Mouse (Mus musculus) CH12.LX (cell line): ENCODE measurements at regions not wholly inside any gene's neighbourhood (a gene's known extent, or its start where the extent isn't known, plus 50 kb on each side); places are given as distances from the start of the nearest gene placed in this dataset.

Experiments
- DNase-seq: peaks from one replicate; pipeline ENCODE4 v3.0.0-alpha.2; 2013; ENCODE audit errors: extremely low read depth
- H3K27ac ChIP-seq: 2 replicates; pipeline ENCODE4 v1.5.1; 2012; ENCODE audit warnings: low read depth, mild to moderate bottlenecking, control low read depth, moderate library complexity; ENCODE audit not compliant: insufficient read depth
- H3K27me3 ChIP-seq: replicated peaks from 2 replicates; pipeline ENCODE3; 2012; ENCODE audit warnings: inconsistent platforms
- H3K36me3 ChIP-seq, 2 experiments: replicated peaks in 1 of 2; 2 replicates each; pipeline versions ENCODE3 to v1.6.1; 2012; ENCODE audit warnings: inconsistent platforms in 1 of 2, low read length in 1 of 2, mild to moderate bottlenecking in 1 of 2, mixed read lengths in 1 of 2, moderate library complexity in 1 of 2; ENCODE audit not compliant: control insufficient read depth in 1 of 2, insufficient read depth in 1 of 2
- H3K4me1 ChIP-seq, 2 experiments: 2 replicates each; pipeline ENCODE4 v1.6.1; 2012; ENCODE audit warnings: inconsistent platforms in 1 of 2, moderate library complexity in 1 of 2; ENCODE audit not compliant: insufficient read depth in 2 of 2, control insufficient read depth in 1 of 2
- H3K4me2 ChIP-seq: 2 replicates; pipeline ENCODE4 v1.6.1; 2012; ENCODE audit warnings: low read depth, mild to moderate bottlenecking, control low read depth; ENCODE audit not compliant: poor library complexity, insufficient read depth, severe bottlenecking
- H3K4me3 ChIP-seq, 3 experiments: fragments of 150-350 bp in 1 of 3; sonication (generic) in 1 of 3; replicated peaks in 1 of 3; 2 replicates each; pipeline versions ENCODE3 to v1.5.1; 2011 to 2012; ENCODE audit warnings: low read depth in 2 of 3, low read length in 2 of 3, mild to moderate bottlenecking in 2 of 3, moderate library complexity in 2 of 3, control low read depth in 1 of 3, improper control_type of control experiment in 1 of 3, inconsistent platforms in 1 of 3, mixed read lengths in 1 of 3; ENCODE audit not compliant: poor library complexity in 1 of 3
- H3K79me2 ChIP-seq: replicated peaks from 2 replicates; pipeline ENCODE4 v1.6.1; 2012; ENCODE audit warnings: mild to moderate bottlenecking, moderate library complexity; ENCODE audit not compliant: control insufficient read depth, poor library complexity, insufficient read depth, severe bottlenecking; ENCODE audit errors: extremely low read depth
- H3K9ac ChIP-seq: 2 replicates; pipeline ENCODE4 v1.6.1; 2012; ENCODE audit warnings: low read depth, mild to moderate bottlenecking, control low read depth, moderate library complexity; ENCODE audit not compliant: insufficient read depth
- H3K9me3 ChIP-seq: replicated peaks from 2 replicates; pipeline ENCODE3; 2012; ENCODE audit warnings: low read length, inconsistent platforms, mixed read lengths
- BHLHE40 ChIP-seq: IDR thresholded peaks from 2 replicates; pipeline ENCODE4 v1.6.1; 2011; ENCODE audit warnings: mild to moderate bottlenecking, low read depth, low read length, improper control_type of control experiment
- CTCF ChIP-seq, 2 experiments: IDR thresholded peaks in 1 of 2; conservative IDR thresholded peaks in 1 of 2; 2 replicates each; pipeline ENCODE4 v1.5.1; 2011 to 2012; ENCODE audit warnings: low read depth in 2 of 2, low read length in 2 of 2, improper control_type of control experiment in 1 of 2, inconsistent platforms in 1 of 2, mild to moderate bottlenecking in 1 of 2, moderate library complexity in 1 of 2
- E2F4 ChIP-seq: IDR thresholded peaks from 2 replicates; pipeline ENCODE4 v1.6.1; 2011; ENCODE audit warnings: low read depth, low read length, improper control_type of control experiment; ENCODE audit not compliant: insufficient replicate concordance
- ETS1 ChIP-seq: conservative IDR thresholded peaks from 2 replicates; pipeline ENCODE4 v1.6.1; 2012; ENCODE audit warnings: low read depth, mild to moderate bottlenecking, inconsistent platforms, low read length, improper control_type of control experiment, moderate library complexity
- HCFC1 ChIP-seq: IDR thresholded peaks from 2 replicates; pipeline ENCODE4 v1.6.1; 2012; ENCODE audit warnings: low read depth, mild to moderate bottlenecking, inconsistent platforms, low read length, improper control_type of control experiment
- JUN ChIP-seq: IDR thresholded peaks from 2 replicates; pipeline ENCODE4 v1.6.1; 2011; ENCODE audit warnings: low read depth, mild to moderate bottlenecking, low read length, improper control_type of control experiment, moderate library complexity; ENCODE audit not compliant: insufficient read depth
- JUND ChIP-seq: conservative IDR thresholded peaks from 2 replicates; pipeline ENCODE4 v1.6.1; 2011; ENCODE audit warnings: low read depth, low read length, improper control_type of control experiment
- KAT2A ChIP-seq: IDR thresholded peaks from 2 replicates; pipeline ENCODE4 v1.6.1; 2012; ENCODE audit warnings: low read length, improper control_type of control experiment, inconsistent platforms; ENCODE audit not compliant: insufficient replicate concordance
- MAFK ChIP-seq: IDR thresholded peaks from 2 replicates; pipeline ENCODE4 v1.6.1; 2011; ENCODE audit warnings: low read length, improper control_type of control experiment; ENCODE audit not compliant: insufficient replicate concordance
- MAX ChIP-seq: IDR thresholded peaks from 2 replicates; pipeline ENCODE4 v1.6.1; 2011; ENCODE audit warnings: low read length, improper control_type of control experiment
- MAZ ChIP-seq: IDR thresholded peaks from 2 replicates; pipeline ENCODE4 v1.6.1; 2012; ENCODE audit warnings: low read depth, mild to moderate bottlenecking, inconsistent platforms, low read length, improper control_type of control experiment, moderate library complexity
- MEF2A ChIP-seq: IDR thresholded peaks from 2 replicates; pipeline ENCODE4 v1.6.1; 2014; ENCODE audit warnings: low read depth, mild to moderate bottlenecking, inconsistent platforms, low read length, improper control_type of control experiment, borderline replicate concordance
- MYC ChIP-seq: IDR thresholded peaks from 2 replicates; pipeline ENCODE4 v1.6.1; 2011; ENCODE audit warnings: low read depth, mild to moderate bottlenecking, improper control_type of control experiment, low read length
- NELFE ChIP-seq: IDR thresholded peaks from 2 replicates; pipeline ENCODE4 v1.6.1; 2011; ENCODE audit warnings: low read depth, low read length, improper control_type of control experiment
- NRF1 ChIP-seq: IDR thresholded peaks from 2 replicates; pipeline ENCODE4 v1.6.1; 2014; ENCODE audit warnings: low read depth, mild to moderate bottlenecking, inconsistent platforms, low read length, improper control_type of control experiment, moderate library complexity
- PAX5 ChIP-seq: IDR thresholded peaks from 2 replicates; pipeline ENCODE4 v1.6.1; 2012; ENCODE audit warnings: low read length, inconsistent platforms, mixed read lengths
- POLR2A ChIP-seq: IDR thresholded peaks from 2 replicates; pipeline ENCODE4 v1.6.1; 2011; ENCODE audit warnings: low read depth, mild to moderate bottlenecking, improper control_type of control experiment, low read length
- RAD21 ChIP-seq: IDR thresholded peaks from 2 replicates; pipeline ENCODE4 v1.6.1; 2011; ENCODE audit warnings: low read depth, mild to moderate bottlenecking, low read length, improper control_type of control experiment, moderate library complexity
- SIN3A ChIP-seq: IDR thresholded peaks from 2 replicates; pipeline ENCODE4 v1.6.1; 2012; ENCODE audit warnings: low read length, improper control_type of control experiment, inconsistent platforms
- TBP ChIP-seq: conservative IDR thresholded peaks from 2 replicates; pipeline ENCODE4 v1.6.1; 2011; ENCODE audit warnings: low read depth, low read length, improper control_type of control experiment
- TCF12 ChIP-seq: IDR thresholded peaks from 2 replicates; pipeline ENCODE4 v1.6.1; 2014; ENCODE audit warnings: low read depth, mild to moderate bottlenecking, inconsistent platforms, low read length, improper control_type of control experiment
- ZC3H11A ChIP-seq: IDR thresholded peaks from 2 replicates; pipeline ENCODE4 v1.6.1; 2012; ENCODE audit warnings: low read depth, mild to moderate bottlenecking, inconsistent platforms, low read length, improper control_type of control experiment
- ZNF384 ChIP-seq: IDR thresholded peaks from 2 replicates; pipeline ENCODE4 v1.6.1; 2012; ENCODE audit warnings: low read depth, low read length, improper control_type of control experiment, inconsistent platforms
- dilution Hi-C: fragments of 300-500 bp; cut with MboI; formaldehyde crosslinking; loops from 2 replicates; pipeline ENCODE4 v1.14.3; 2020; ENCODE audit warnings: low sequenced_read_pairs; ENCODE audit not compliant: extremely low pct_unique_long_range_greater_than_20kb, extremely low pct_ligation_motif_present
- in situ Hi-C: fragments of 300-500 bp; cut with MboI; formaldehyde crosslinking; loops from 3 replicates; pipeline ENCODE4 v1.14.3; 2019; ENCODE audit warnings: low sequenced_read_pairs, low pct_ligation_motif_present, low pct_unique_long_range_greater_than_20kb, mixed read lengths

DNA sequence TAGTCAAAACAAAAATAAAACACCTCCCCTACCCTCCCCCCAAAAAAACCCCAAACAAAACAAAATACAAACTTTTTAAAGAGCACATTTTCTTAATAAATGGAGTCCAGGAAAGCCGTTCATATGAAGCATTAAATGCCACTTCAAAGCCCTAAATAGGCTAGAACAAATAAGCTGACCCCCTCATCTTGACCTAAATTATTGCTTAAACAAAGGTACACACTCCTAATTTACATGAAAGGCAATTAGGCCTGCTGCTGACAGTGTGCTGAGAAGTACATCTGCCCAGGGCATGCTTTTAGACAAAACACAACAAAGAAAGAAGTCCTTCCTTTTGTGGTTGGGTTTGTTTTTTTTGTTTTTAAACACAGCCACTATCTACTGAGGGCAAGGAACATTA is 100.4 kb upstream of the Tenm3 start:
- H3K9ac ChIP-seq: no peak overlapping the region
- H3K79me2 ChIP-seq: no peaks in the 10 kb centered on the region
- no peaks in the 10 kb centered on the region for H3K36me3 ChIP-seq
- dilution Hi-C loops (no loop called here), in situ Hi-C loops (no loop called here)
- TF ChIP-seq MAX (no peak), TCF12 (no peak), CTCF (conservative IDR thresholded peaks at IDR 0.05 in 1 of 2, IDR thresholded peaks at IDR 0.05 in 1 of 2; ENCODE audit: low read depth in 2 of 2, low read length in 2 of 2) (no peak), JUND (no peak), TBP (no peak), MEF2A (no peak), NRF1 (no peak), ETS1 (no peak), MAFK (no peak), RAD21 (no peak), KAT2A (no peak), ZNF384 (no peak), NELFE (no peak), BHLHE40 (no peak), E2F4 (no peak), HCFC1 (no peak), ZC3H11A (no peak), MYC (no peak)
- no peak for DNase-seq
- H3K4me2 ChIP-seq: no peak overlapping the region
- no peaks in the 10 kb centered on the region for H3K27me3 ChIP-seq
- H3K9me3 ChIP-seq: peaks cover 48% of the 10 kb centered on the region
- no peak overlapping the region for H3K27ac ChIP-seq
- no peaks in the 10 kb centered on the region for H3K4me1 ChIP-seq
- H3K4me3 ChIP-seq: no peak overlapping the region

DNA sequence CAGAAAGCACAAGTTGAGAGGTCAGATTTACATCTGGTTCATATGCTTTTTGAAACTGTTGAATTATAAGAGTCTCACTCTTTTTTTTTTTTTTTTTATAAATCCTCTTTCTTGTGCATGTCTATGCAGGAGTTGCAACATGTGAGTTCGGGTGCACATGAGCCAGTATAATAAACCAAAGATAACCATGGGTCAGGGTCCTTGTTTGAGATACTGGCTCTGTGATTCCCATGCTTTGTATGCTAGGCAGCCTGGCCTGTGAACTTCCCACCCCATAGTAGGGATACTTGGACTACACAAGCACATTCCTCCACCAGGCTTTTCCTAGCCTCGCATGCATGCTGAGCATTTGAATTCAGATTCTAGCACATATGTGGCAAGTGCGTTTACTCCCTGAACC is 93.4 kb upstream of the Tenm3 start:
- Histone ChIP-seq H3K9me3 (peaks cover 56% of the 10 kb centered on the region), H3K4me3 (no peak overlapping the region), H3K9ac (no peak overlapping the region), H3K36me3 (no peaks in the 10 kb centered on the region), H3K79me2 (no peaks in the 10 kb centered on the region), H3K27me3 (no peaks in the 10 kb centered on the region), H3K27ac (no peak overlapping the region), H3K4me1 (no peaks in the 10 kb centered on the region), H3K4me2 (no peak overlapping the region)
- TF ChIP-seq E2F4: no peak
- TF ChIP-seq POLR2A: no peak
- TF ChIP-seq JUN: no peak
- TF ChIP-seq ZNF384: no peak
- no peak for TF ChIP-seq NELFE
- no peak for TF ChIP-seq SIN3A
- no peak for TF ChIP-seq PAX5
- TF ChIP-seq ETS1: no peak
- TF ChIP-seq MAZ: no peak
- TF ChIP-seq RAD21: no peak
- TF ChIP-seq JUND: no peak
- in situ Hi-C loops: no loop called here
- no peak for DNase-seq
- dilution Hi-C loops: no loop called here
